In the genomic region with DNA sequence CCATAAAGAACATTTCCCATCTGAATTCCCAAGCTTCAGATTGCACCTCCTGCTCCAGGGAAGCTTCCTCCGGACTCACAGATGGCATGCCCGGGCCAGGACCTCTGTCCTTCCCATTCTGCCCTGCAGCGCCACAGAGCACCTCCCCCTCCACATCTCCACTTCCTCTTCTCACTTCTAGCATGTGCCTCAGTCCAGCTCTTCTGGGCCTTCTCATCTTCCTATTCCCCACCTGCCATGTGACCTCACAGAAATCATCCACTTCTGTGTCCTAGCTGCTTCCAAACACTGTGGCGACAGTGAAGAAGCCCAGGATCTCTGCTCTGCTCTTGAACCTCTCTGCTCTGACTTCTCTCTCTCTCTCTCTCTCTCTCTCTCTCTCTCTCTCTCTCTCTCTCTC, we compare ENCODE assay signal across 8 mouse cellular contexts.
DNase-seq lines count a peak whose midpoint lies in the region; ATAC-seq lines count a peak whose summit lies in the region.

No protein-coding gene starts in this region.

- no peaks in the 10 kb centered on the region for H3K27me3 ChIP-seq in heart, embryonic 10.5 days (ENCODE audit: insufficient read depth, poor library complexity, severe bottlenecking)
- no peaks in the 10 kb centered on the region for H3K27me3 ChIP-seq in heart, embryonic 12.5 days (replicated peaks)
- H3K27me3 ChIP-seq in neural tube, embryonic 15.5 days (replicated peaks): no peaks in the 10 kb centered on the region

- no peak overlapping the region for H3K4me3 ChIP-seq in heart, embryonic 10.5 days
- no peak overlapping the region for H3K4me3 ChIP-seq in heart, embryonic 12.5 days
- H3K4me3 ChIP-seq in neural tube, embryonic 15.5 days (replicated peaks): no peak overlapping the region

- no peak for DNase-seq in heart, embryonic 10.5 days (ENCODE audit: low spot score)
- DNase-seq in heart, postnatal 25 days (ENCODE audit: low spot score): no peak
- DNase-seq in right cerebral cortex, postnatal 14 days: peak; percentile 26
- DNase-seq in right cerebral cortex, adult 18-20 months: no peak
- no peak for DNase-seq in kidney, postnatal 10 days
- no peak for DNase-seq in embryo, embryonic 10.5 days (ENCODE audit: low spot score)

- intact Hi-C loops in heart, postnatal 25 days (cut with DNase I): no loop called here

- H3K9ac ChIP-seq in heart, embryonic 12.5 days: no peak overlapping the region
- no peak overlapping the region for H3K9ac ChIP-seq in neural tube, embryonic 15.5 days (replicated peaks)

- no peak overlapping the region for H3K4me2 ChIP-seq in heart, embryonic 12.5 days
- H3K4me2 ChIP-seq in neural tube, embryonic 15.5 days: no peak overlapping the region

- H3K36me3 ChIP-seq in heart, embryonic 10.5 days: no peaks in the 10 kb centered on the region
- no peaks in the 10 kb centered on the region for H3K36me3 ChIP-seq in heart, embryonic 12.5 days
- no peaks in the 10 kb centered on the region for H3K36me3 ChIP-seq in neural tube, embryonic 15.5 days

- no peak for ATAC-seq in heart, embryonic 12.5 days (ENCODE audit: insufficient number of reproducible peaks, low FRiP score)
- ATAC-seq in neural tube, embryonic 15.5 days (ENCODE audit: low FRiP score): no peak

- H3K9me3 ChIP-seq in heart, embryonic 10.5 days: no peaks in the 10 kb centered on the region
- no peaks in the 10 kb centered on the region for H3K9me3 ChIP-seq in heart, embryonic 12.5 days (replicated peaks)
- no peaks in the 10 kb centered on the region for H3K9me3 ChIP-seq in neural tube, embryonic 15.5 days (replicated peaks)

- 40% methylated on average over 4 of the region's 4 CpGs for WGBS in heart, embryonic 10.5 days
- 38% methylated on average over 4 of the region's 4 CpGs for WGBS in heart, embryonic 12.5 days
- WGBS in neural tube, embryonic 15.5 days: 84% methylated on average over 4 of the region's 4 CpGs

- peaks cover 71% of the 10 kb centered on the region for H3K4me1 ChIP-seq in heart, embryonic 10.5 days
- H3K4me1 ChIP-seq in heart, embryonic 12.5 days (replicated peaks): peaks cover 64% of the 10 kb centered on the region
- peaks cover 46% of the 10 kb centered on the region for H3K4me1 ChIP-seq in neural tube, embryonic 15.5 days

- peak overlapping the region; percentile 81 for H3K27ac ChIP-seq in heart, embryonic 10.5 days
- H3K27ac ChIP-seq in heart, embryonic 12.5 days (ENCODE audit: poor library complexity, severe bottlenecking): peak overlapping the region; percentile 65
- H3K27ac ChIP-seq in neural tube, embryonic 15.5 days (replicated peaks): 0 out of 2 replicates have a peak overlapping the region, but pooled peaks have one; percentile 30

Comparison
In these comparisons a context has a peak if more than half of its experiments do, and no peak if none do; other contexts are left out.
1. H3K27ac ChIP-seq: peak in every context shown above with its lines; median percentile 81 in heart, embryonic 10.5 days; 65 in heart, embryonic 12.5 days; 30 in neural tube, embryonic 15.5 days.